Mouse (Mus musculus) layer of hippocampus, adult 9-10 months (tissue): Measurements from ENCODE around the gene Itpr2.

Experiments used
- DNase-seq: peaks from one replicate; pipeline ENCODE4 v3.0.0; 2022; ENCODE audit warnings: low spot score

The Itpr2 gene

GRCm38 (mm10) chr6:146501866-146502804 is at the start of gene Itpr2:
Itpr2 (minus strand) TSS chr6:146502223.
- no peak for DNase-seq

- no peak for DNase-seq
These were observed 49.3 kb upstream of the Itpr2 start for GRCm38 (mm10) chr6:146551326-146551725.

DNA sequence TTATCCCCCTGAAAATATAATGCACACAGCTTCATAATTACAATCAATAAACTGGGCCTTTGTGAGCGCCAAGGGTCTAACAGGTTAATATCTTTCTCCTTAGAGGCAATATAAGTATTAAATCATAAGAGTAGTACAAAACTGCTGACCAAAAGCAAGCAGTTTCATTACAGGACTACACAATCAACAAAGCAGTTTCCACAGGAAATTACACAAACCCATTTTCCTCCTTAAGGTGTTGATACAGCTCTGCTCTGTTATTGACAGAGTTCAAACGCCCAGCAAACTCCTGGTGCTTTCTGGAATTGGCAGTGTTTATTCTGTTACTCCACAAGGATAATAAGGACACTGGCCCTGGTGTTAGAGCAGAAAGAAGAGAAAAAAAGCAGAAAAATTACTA is 48.4 kb upstream of the Itpr2 start:
- no peak for DNase-seq

- DNase-seq, result no peak
These were observed 43.4 kb upstream of the Itpr2 start for GRCm38 (mm10) chr6:146545289-146545865.

- DNase-seq, result no peak
These were observed 42.6 kb upstream of the Itpr2 start for GRCm38 (mm10) chr6:146544622-146545021.

- no peak for DNase-seq
These were observed 38.4 kb upstream of the Itpr2 start for GRCm38 (mm10) chr6:146540386-146540785.

DNA sequence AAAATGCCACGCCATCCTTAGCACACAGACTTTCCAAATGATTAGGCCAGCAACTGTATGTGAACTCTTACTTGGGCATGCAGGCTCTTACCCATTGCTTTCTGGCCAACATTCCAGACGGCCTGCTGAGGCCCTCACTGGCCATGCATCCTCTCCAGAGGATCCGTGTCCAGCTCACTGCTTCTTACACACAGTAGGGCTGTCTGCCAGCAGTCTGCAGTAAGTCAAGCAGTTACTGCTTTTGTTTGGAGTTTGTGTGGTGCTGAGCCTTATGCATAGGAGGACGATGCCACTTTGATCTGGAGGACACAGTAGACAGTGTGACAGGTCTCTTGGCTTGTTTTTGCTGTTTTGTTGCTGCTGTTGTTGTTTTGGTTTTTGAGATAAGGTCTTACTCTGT is 36.6 kb upstream of the Itpr2 start:
- DNase-seq, result no peak

DNA sequence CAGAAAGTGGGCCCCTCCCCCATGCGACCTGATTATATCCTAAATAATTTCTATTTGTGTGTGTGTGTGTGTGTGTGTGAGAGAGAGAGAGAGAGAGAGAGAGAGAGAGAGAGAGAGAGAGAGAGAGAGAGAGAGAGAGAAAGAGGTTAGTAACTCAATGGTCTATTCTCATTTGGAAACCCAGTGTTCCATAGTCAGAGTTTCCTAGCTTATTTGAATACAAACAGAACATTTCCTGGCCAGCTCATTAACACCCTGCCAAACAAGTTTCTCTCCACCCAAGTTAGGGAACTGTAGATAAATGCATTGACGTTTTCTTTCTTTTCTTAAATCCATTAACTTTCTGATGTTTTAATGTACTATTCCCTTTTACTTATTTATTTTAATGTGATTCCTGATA is 36.0 kb upstream of the Itpr2 start:
- DNase-seq, result no peak

GRCm38 (mm10) chr6:146537111-146537510 is 35.1 kb upstream of the Itpr2 start:
- DNase-seq, result no peak

DNA sequence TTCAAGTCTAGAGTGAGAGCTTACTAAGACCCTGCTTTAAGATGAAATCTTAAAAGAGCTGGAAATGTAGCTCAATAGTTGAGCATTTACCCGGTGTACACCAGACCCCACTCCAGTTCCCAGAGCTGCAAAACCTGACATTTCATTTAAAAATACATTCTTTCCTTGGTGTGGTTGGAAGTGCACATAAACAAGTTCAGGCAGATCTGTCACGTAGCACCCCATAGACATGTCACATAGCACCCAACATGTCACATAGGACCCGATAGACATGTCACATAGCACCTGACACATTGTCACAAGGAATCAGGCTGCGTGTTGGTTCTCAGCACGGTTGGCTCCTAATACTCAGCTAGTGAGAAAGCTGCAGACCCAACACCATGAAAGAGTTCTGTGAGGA is 33.5 kb upstream of the Itpr2 start:
- no peak for DNase-seq

DNA sequence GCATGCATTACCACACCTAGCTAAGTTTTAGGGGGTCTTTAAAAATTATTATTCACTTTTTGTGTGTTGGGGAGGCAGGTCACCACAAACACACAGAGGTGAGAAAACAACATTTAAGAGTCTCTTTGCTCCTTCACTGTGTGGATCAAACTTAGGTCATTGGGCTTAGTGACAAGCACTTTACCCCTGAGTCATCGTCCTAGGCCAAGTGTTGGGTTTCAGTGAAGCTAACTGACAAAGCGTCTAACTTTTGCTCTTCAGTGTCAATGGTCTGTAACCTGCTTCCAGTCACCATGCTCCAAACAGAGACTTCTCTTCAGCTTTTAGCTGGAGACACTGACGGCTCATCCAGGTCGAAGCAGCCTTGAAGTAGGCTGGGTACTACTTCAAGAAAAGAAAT is 31.1 kb upstream of the Itpr2 start:
- no peak for DNase-seq

- no peak for DNase-seq
These were observed 28.7 kb upstream of the Itpr2 start for GRCm38 (mm10) chr6:146530769-146531168.

DNA sequence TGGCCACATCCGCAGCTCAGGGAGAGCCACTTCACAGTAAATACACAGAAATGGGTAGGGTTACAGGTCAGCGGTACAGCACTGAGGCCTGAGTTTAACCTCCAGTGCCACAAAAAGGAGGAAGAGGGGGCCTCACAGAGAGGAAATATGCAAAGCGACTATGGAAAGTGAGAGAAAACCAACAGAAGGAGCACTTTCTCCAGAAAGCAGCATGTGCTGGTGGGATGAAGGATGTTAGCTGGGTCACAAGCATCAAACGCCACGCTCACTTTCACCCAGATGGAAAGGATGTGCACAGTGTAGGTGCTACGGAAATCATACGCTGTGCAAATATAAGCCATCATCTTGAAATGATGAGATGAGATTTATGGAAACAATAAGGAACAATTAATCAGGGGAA is 28.3 kb upstream of the Itpr2 start:
- no peak for DNase-seq

- no peak for DNase-seq
These were observed 25.5 kb upstream of the Itpr2 start for GRCm38 (mm10) chr6:146527537-146527936.

GRCm38 (mm10) chr6:146525500-146525899 is 23.5 kb upstream of the Itpr2 start:
- no peak for DNase-seq

DNA sequence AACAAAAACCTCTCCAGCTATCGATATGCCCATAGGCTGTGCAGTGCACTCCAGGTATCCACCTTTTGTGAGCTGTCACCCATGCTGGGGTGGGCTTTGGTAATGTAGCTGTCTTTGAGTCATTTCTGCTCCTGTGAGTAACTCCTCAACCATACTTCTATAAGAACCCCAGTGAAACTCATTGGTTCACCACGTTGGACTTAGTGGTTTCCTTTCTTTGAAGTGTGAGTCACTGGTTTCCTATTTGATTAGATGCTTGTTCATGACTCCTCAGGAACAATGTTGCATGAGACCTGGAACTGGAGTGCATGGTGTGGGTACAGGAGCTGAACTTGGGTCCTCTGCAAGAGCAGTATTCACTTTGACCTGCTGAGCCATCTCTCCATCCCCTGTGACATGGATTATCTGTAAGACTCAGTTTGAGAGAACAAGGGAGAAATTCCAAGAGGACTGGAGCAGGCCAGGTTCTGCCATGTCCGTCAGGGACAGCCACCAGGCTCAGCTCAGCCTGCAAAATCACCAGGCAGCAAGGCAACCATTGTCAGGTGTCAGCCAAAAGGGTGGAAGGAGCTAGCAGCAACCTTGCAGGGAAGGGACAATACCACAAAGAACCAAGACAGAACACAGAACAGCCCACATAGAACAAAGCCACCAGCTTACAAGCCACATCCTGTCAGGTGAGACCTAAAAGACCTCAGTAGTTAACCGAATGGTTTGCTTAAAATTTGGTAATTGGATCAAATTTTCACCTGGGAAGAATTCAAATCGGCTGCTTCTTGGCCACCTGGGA is 19.6 kb upstream of the Itpr2 start:
- DNase-seq, result no peak

- DNase-seq, result no peak
These were observed 17.0 kb upstream of the Itpr2 start for GRCm38 (mm10) chr6:146519019-146519418.

GRCm38 (mm10) chr6:146515936-146516335 is 13.9 kb upstream of the Itpr2 start:
- DNase-seq, result no peak

DNA sequence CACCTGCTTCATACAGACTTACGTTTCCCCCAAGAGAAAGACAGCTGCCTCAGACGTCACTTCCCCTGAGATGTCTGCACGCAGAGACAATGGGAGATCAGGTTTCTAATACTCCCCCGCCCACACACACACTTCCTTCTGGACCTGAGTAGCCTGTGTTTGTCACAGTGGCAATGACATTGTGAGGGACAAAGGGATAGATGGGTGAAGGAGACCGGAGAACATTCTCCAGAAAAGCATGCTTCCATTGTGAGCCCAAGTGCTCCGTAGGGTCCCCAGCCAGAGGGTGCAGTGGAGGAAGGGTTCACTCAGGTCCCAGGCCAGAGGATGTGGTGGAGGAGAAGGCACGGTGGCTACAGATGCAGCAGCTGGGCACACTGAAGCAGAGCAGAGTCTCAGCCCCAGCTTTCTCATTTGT is 12.5 kb upstream of the Itpr2 start:
- no peak for DNase-seq

DNA sequence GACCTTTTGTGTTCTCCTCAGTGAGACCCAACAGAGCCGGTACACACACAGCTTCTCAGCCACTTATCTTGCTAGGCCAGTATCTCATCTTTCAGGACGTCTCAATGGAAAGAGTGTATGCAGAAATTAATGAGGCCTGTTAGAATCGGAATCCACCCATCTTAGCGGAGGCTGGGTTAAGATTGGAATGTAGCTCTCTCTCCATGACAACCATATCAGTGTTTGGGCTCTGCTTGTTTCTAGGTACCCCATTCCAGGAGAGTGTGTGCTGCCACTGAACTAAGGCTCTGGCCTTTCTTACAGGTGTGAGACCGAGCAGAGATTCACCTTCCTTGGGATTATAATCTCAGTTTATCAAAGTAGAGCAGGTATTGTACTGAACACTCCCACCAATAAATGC is 11.9 kb upstream of the Itpr2 start:
- DNase-seq, result no peak

GRCm38 (mm10) chr6:146513384-146513783 is 11.4 kb upstream of the Itpr2 start:
- no peak for DNase-seq

DNA sequence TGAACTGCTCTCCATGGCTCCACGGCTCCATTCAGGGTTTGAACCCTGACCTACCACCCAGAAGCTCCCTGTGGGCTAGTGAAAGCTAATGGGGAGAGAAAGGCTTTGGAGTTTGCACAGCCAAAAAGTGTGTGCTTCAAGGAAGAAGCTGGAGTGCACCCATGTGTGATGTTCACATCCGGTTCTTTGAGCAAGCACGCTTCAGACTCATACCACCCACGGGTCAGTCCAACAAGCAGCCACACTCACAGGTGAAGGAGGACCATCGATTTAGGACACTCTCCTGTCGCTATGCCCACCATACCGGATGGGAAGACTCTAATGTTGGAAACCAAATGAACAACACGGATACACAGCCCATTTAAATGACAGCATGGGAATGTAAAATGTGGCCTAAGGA is 9.5 kb upstream of the Itpr2 start:
- no peak for DNase-seq

- DNase-seq, result no peak
These were observed 7.9 kb upstream of the Itpr2 start for GRCm38 (mm10) chr6:146509891-146510290.
